Mouse (Mus musculus): ENCODE results near the gene Twf2.

DNA sequence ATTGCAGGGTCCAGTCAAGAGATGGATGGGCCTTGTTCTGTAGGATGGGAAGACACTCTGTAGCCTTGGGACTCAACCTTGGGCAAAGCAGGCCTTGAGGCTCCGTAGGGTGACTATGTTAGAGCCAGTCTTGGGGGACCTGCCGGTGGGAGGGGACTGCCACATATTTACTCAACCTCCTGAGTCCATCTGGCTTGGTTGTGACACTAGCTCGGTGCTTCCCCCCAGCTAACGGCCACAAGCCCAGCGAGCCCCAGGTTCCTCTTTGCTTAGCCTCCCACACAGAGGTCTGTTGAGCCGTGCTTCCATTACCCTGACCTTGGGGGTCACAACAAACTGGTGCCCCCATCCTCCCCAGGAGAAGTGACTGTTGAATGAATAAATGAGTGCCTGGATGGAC, 58.1 kb downstream of the Twf2 start:
- TF ChIP-seq EP300 (IDR thresholded peaks at IDR 0.05; ENCODE audit: insufficient read depth, low read depth, low read length) (no peak), POLR2A (IDR thresholded peaks at IDR 0.05; ENCODE audit: insufficient read depth, low read depth, low read length) (no peak), CTCF (IDR thresholded peaks at IDR 0.05) (no peak)
